Mouse (Mus musculus): Measurements from ENCODE around the gene Plxnb2. TPM values are rescaled to one million over a fixed set of nuclear protein-coding genes. Genes with fewer than 3 reads are reported as not detected.

Gene Plxnb2
- polyA plus RNA-seq, 1 experiment: 91.0 TPM

GRCm38 (mm10) chr15:89149271-89150040 lies 31.1 kb downstream of the Plxnb2 start, which contains the start of gene Mapk11:
TSS of gene Mapk11 (minus strand) at chr15:89149628.
- H3K27me3 ChIP-seq (ENCODE audit: control insufficient read depth, insufficient read depth, low read length): no peaks in the 10 kb centered on the region; the same call in 1 of the 2 replicates
- H3K4me1 ChIP-seq (ENCODE audit: control insufficient read depth, insufficient read depth, low read length): peaks cover 44% of the 10 kb centered on the region
- no peak within 1 kb of the TSS for H3K27ac ChIP-seq (ENCODE audit: control insufficient read depth, insufficient read depth, low read depth, low read length)
- no peaks in the 10 kb centered on the region for H3K36me3 ChIP-seq (ENCODE audit: control insufficient read depth, insufficient read depth, low read length)
- H3K4me3 ChIP-seq (ENCODE audit: control insufficient read depth, low read depth, low read length): peak within 1 kb of the TSS; percentile 72
- no peak for TF ChIP-seq CTCF (IDR thresholded peaks at IDR 0.05; ENCODE audit: control insufficient read depth, insufficient read depth, insufficient replicate concordance, low read depth, low read length)

- peak overlapping the region; percentile 72 for H3K4me3 ChIP-seq (ENCODE audit: control insufficient read depth, low read depth, low read length)
- no peaks in the 10 kb centered on the region for H3K36me3 ChIP-seq (ENCODE audit: control insufficient read depth, insufficient read depth, low read length)
- no peaks in the 10 kb centered on the region; the same call in 1 of the 2 replicates for H3K27me3 ChIP-seq (ENCODE audit: control insufficient read depth, insufficient read depth, low read length)
- no peak for TF ChIP-seq POLR2A (IDR thresholded peaks at IDR 0.05; ENCODE audit: control insufficient read depth, low read depth, low read length)
- no peak for TF ChIP-seq CTCF (IDR thresholded peaks at IDR 0.05; ENCODE audit: control insufficient read depth, insufficient read depth, insufficient replicate concordance, low read depth, low read length)
- no peak overlapping the region for H3K27ac ChIP-seq (ENCODE audit: control insufficient read depth, insufficient read depth, low read depth, low read length)
- H3K4me1 ChIP-seq (ENCODE audit: control insufficient read depth, insufficient read depth, low read length): peaks cover 44% of the 10 kb centered on the region
Measured at GRCm38 (mm10) chr15:89148496-89149270, 31.9 kb downstream of the Plxnb2 start.

- H3K27me3 ChIP-seq (ENCODE audit: control insufficient read depth, insufficient read depth, low read length): no peaks in the 10 kb centered on the region; the same call in 1 of the 2 replicates
- TF ChIP-seq POLR2A (IDR thresholded peaks at IDR 0.05; ENCODE audit: control insufficient read depth, low read depth, low read length) (no peak), CTCF (IDR thresholded peaks at IDR 0.05; ENCODE audit: control insufficient read depth, insufficient read depth, insufficient replicate concordance, low read depth, low read length) (no peak)
- peaks cover 44% of the 10 kb centered on the region for H3K4me1 ChIP-seq (ENCODE audit: control insufficient read depth, insufficient read depth, low read length)
- H3K27ac ChIP-seq (ENCODE audit: control insufficient read depth, insufficient read depth, low read depth, low read length): no peak overlapping the region
- H3K4me3 ChIP-seq (ENCODE audit: control insufficient read depth, low read depth, low read length): no peak overlapping the region
- no peaks in the 10 kb centered on the region for H3K36me3 ChIP-seq (ENCODE audit: control insufficient read depth, insufficient read depth, low read length)
Measured at GRCm38 (mm10) chr15:89147895-89148294, 32.7 kb downstream of the Plxnb2 start.

- no peak overlapping the region for H3K4me3 ChIP-seq (ENCODE audit: control insufficient read depth, low read depth, low read length)
- peaks cover 40% of the 10 kb centered on the region for H3K4me1 ChIP-seq (ENCODE audit: control insufficient read depth, insufficient read depth, low read length)
- TF ChIP-seq POLR2A (IDR thresholded peaks at IDR 0.05; ENCODE audit: control insufficient read depth, low read depth, low read length) (no peak), CTCF (IDR thresholded peaks at IDR 0.05; ENCODE audit: control insufficient read depth, insufficient read depth, insufficient replicate concordance, low read depth, low read length) (no peak)
- no peaks in the 10 kb centered on the region; the same call in 1 of the 2 replicates for H3K27me3 ChIP-seq (ENCODE audit: control insufficient read depth, insufficient read depth, low read length)
- no peaks in the 10 kb centered on the region for H3K36me3 ChIP-seq (ENCODE audit: control insufficient read depth, insufficient read depth, low read length)
- no peak overlapping the region for H3K27ac ChIP-seq (ENCODE audit: control insufficient read depth, insufficient read depth, low read depth, low read length)
Measured at GRCm38 (mm10) chr15:89147456-89147855, 33.1 kb downstream of the Plxnb2 start.

GRCm38 (mm10) chr15:89147024-89147423 lies 33.6 kb downstream of the Plxnb2 start:
- Histone ChIP-seq H3K36me3 (ENCODE audit: control insufficient read depth, insufficient read depth, low read length) (no peaks in the 10 kb centered on the region), H3K4me3 (ENCODE audit: control insufficient read depth, low read depth, low read length) (no peak overlapping the region; the same call in 1 of the 2 replicates), H3K4me1 (ENCODE audit: control insufficient read depth, insufficient read depth, low read length) (peaks cover 36% of the 10 kb centered on the region), H3K27me3 (ENCODE audit: control insufficient read depth, insufficient read depth, low read length) (no peaks in the 10 kb centered on the region; the same call in 1 of the 2 replicates), H3K27ac (ENCODE audit: control insufficient read depth, insufficient read depth, low read depth, low read length) (no peak overlapping the region)
- TF ChIP-seq CTCF (IDR thresholded peaks at IDR 0.05; ENCODE audit: control insufficient read depth, insufficient read depth, insufficient replicate concordance, low read depth, low read length): no peak
- no peak for TF ChIP-seq POLR2A (IDR thresholded peaks at IDR 0.05; ENCODE audit: control insufficient read depth, low read depth, low read length)

- no peaks in the 10 kb centered on the region for H3K36me3 ChIP-seq (ENCODE audit: control insufficient read depth, insufficient read depth, low read length)
- no peaks in the 10 kb centered on the region; the same call in 1 of the 2 replicates for H3K27me3 ChIP-seq (ENCODE audit: control insufficient read depth, insufficient read depth, low read length)
- H3K4me1 ChIP-seq (ENCODE audit: control insufficient read depth, insufficient read depth, low read length): peaks cover 36% of the 10 kb centered on the region
- no peak for TF ChIP-seq POLR2A (IDR thresholded peaks at IDR 0.05; ENCODE audit: control insufficient read depth, low read depth, low read length)
- no peak; the same call in 1 of the 2 replicates for TF ChIP-seq CTCF (IDR thresholded peaks at IDR 0.05; ENCODE audit: control insufficient read depth, insufficient read depth, insufficient replicate concordance, low read depth, low read length)
- H3K27ac ChIP-seq (ENCODE audit: control insufficient read depth, insufficient read depth, low read depth, low read length): no peak overlapping the region
- peak overlapping the region; percentile 50 for H3K4me3 ChIP-seq (ENCODE audit: control insufficient read depth, low read depth, low read length)
Measured at GRCm38 (mm10) chr15:89146537-89146936, 34.1 kb downstream of the Plxnb2 start.

- no peak for TF ChIP-seq POLR2A (IDR thresholded peaks at IDR 0.05; ENCODE audit: control insufficient read depth, low read depth, low read length)
- no peak for TF ChIP-seq CTCF (IDR thresholded peaks at IDR 0.05; ENCODE audit: control insufficient read depth, insufficient read depth, insufficient replicate concordance, low read depth, low read length)
- Histone ChIP-seq H3K27ac (ENCODE audit: control insufficient read depth, insufficient read depth, low read depth, low read length) (no peak overlapping the region), H3K4me1 (ENCODE audit: control insufficient read depth, insufficient read depth, low read length) (peaks cover 39% of the 10 kb centered on the region), H3K4me3 (ENCODE audit: control insufficient read depth, low read depth, low read length) (no peak overlapping the region; the same call in 1 of the 2 replicates), H3K27me3 (ENCODE audit: control insufficient read depth, insufficient read depth, low read length) (no peaks in the 10 kb centered on the region; the same call in 1 of the 2 replicates), H3K36me3 (ENCODE audit: control insufficient read depth, insufficient read depth, low read length) (no peaks in the 10 kb centered on the region)
Measured at GRCm38 (mm10) chr15:89145813-89146350, 34.7 kb downstream of the Plxnb2 start.

All from testis, adult 2 months (tissue).